Mouse (Mus musculus): ENCODE results near the gene Atp2b2. TPM values are rescaled to one million over a fixed set of nuclear protein-coding genes. Genes with fewer than 3 reads are reported as not detected.

The Atp2b2 gene
- polyA plus RNA-seq, 1 experiment = 0.07 TPM

DNA sequence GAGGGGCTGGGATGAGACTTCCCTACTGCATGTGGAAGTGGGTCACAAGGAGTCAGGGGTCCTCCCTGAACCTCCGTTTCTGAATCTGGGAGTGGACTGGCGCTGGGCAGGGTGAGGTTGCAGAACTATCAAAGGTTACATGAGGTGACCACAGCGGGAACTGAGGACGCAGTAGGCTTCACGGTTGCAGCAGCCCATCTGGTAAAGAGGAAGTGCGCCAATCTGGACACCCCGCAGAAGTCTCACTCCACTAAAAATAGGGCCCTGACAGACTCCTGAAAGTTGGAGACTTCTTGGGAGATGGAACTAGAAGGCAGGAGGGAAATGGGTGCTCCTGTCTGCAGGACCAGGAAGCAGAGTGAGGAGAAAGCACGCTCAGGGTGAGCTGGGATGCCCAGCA is 2.5 kb upstream of the Atp2b2 start:
- WGBS = 31% methylated on average over 8 of the region's 8 CpGs
- TF ChIP-seq CTCF (IDR thresholded peaks at IDR 0.05; ENCODE audit: extremely low read depth, insufficient read depth, insufficient read length, insufficient replicate concordance) = no peak
- Histone ChIP-seq H3K27me3 (ENCODE audit: control insufficient read depth, insufficient read depth, low read length) (peaks cover 6% of the 10 kb centered on the region), H3K36me3 (ENCODE audit: control insufficient read depth, insufficient read depth, low read length) (no peaks in the 10 kb centered on the region), H3K27ac (ENCODE audit: insufficient read depth, low read length) (no peak overlapping the region), H3K4me3 (ENCODE audit: extremely low read depth, insufficient read depth, insufficient read length) (no peak overlapping the region), H3K4me1 (ENCODE audit: control insufficient read depth, insufficient read depth, insufficient read length) (no peaks in the 10 kb centered on the region)
- DNase-seq (ENCODE audit: low read depth in 1 of 2, low spot score in 2 of 2) = no peak

DNA sequence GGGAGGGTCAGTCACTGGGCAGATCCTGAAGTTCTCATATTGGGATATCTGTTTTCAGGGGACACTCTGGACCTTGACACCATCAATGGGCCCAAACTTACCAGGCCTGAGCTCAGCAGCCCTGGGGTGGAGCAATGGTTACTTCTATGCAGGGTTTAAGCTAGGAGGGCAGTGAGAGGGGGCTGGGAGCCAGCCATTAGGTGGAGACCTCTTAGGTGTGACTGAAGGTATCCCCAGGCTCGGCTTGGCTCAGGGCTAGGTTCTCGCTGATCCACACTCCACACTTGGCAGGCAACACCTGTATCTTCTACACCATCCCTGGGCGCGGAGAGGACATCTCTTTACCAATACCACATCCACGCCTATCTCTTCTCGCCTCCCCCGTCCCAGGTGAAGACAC is 423 bp upstream of the Atp2b2 start:
- Histone ChIP-seq H3K4me1 (ENCODE audit: control insufficient read depth, insufficient read depth, insufficient read length) (no peaks in the 10 kb centered on the region), H3K36me3 (ENCODE audit: control insufficient read depth, insufficient read depth, low read length) (no peaks in the 10 kb centered on the region), H3K27ac (ENCODE audit: insufficient read depth, low read length) (no peak overlapping the region), H3K4me3 (ENCODE audit: extremely low read depth, insufficient read depth, insufficient read length) (no peak overlapping the region), H3K27me3 (ENCODE audit: control insufficient read depth, insufficient read depth, low read length) (peaks cover 6% of the 10 kb centered on the region)
- 81% methylated on average over 7 of the region's 7 CpGs for WGBS
- DNase-seq (ENCODE audit: low read depth in 1 of 2, low spot score in 2 of 2) = no peak
- TF ChIP-seq POLR2A (IDR thresholded peaks at IDR 0.05; ENCODE audit: low read depth, low read length) = no peak

- Histone ChIP-seq H3K4me1 (ENCODE audit: control insufficient read depth, insufficient read depth, insufficient read length) (no peaks in the 10 kb centered on the region), H3K27me3 (ENCODE audit: control insufficient read depth, insufficient read depth, low read length) (peaks cover 6% of the 10 kb centered on the region), H3K4me3 (ENCODE audit: extremely low read depth, insufficient read depth, insufficient read length) (no peak overlapping the region), H3K27ac (ENCODE audit: insufficient read depth, low read length) (no peak overlapping the region), H3K36me3 (ENCODE audit: control insufficient read depth, insufficient read depth, low read length) (no peaks in the 10 kb centered on the region)
- TF ChIP-seq CTCF (IDR thresholded peaks at IDR 0.05; ENCODE audit: extremely low read depth, insufficient read depth, insufficient read length, insufficient replicate concordance) (no peak), POLR2A (IDR thresholded peaks at IDR 0.05; ENCODE audit: low read depth, low read length) (no peak)
- WGBS = 23% methylated on average over 24 of the region's 52 CpGs
- no peak for DNase-seq (ENCODE audit: low read depth in 1 of 2, low spot score in 2 of 2)
Measured at GRCm38 (mm10) chr6:114041911-114042284, 515 bp downstream of the Atp2b2 start.

DNA sequence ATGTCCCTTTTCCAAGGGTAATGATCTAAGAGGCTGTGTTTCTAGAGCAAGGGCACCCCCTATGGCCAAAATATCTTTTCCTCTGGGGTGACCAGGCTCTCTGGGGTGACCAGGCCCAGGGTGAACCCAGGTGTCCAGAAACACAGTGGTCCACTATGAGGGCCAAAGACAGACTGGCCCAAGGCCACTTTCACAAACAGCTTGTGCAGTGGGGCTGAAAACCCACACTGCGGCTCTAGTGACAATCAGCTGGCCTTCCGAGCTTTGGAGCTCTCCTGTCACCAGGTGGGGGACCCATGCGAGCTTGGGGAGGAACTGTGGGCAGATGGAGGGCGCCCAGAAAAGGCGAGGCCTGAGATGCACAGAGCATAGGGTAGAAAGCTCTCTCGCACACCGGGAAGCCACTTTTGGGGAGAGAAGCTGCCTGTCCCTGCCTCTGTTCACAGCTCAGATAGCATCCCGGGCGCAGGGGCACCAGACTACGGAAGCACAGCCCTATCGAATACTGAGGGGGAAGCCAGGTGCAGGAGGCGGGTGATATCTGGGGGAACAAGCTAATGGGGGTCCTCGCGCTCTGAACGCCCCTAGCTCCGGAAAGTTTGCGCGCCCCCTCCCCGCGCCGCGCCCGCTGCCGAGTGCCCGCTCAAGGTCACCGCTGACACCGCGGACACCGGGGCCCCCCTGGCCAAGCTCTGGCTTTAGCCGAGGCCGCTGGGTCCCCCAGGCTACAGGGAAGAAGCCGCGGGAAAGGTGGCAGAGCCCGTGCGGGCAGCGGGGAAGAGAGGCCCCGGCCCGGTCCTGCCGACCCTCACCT is 1.1 kb downstream of the Atp2b2 start:
- Histone ChIP-seq H3K27ac (ENCODE audit: insufficient read depth, low read length) (no peak overlapping the region), H3K4me1 (ENCODE audit: control insufficient read depth, insufficient read depth, insufficient read length) (no peaks in the 10 kb centered on the region), H3K36me3 (ENCODE audit: control insufficient read depth, insufficient read depth, low read length) (no peaks in the 10 kb centered on the region), H3K27me3 (ENCODE audit: control insufficient read depth, insufficient read depth, low read length) (peaks cover 6% of the 10 kb centered on the region), H3K4me3 (ENCODE audit: extremely low read depth, insufficient read depth, insufficient read length) (no peak overlapping the region)
- TF ChIP-seq POLR2A (IDR thresholded peaks at IDR 0.05; ENCODE audit: low read depth, low read length) (no peak), CTCF (IDR thresholded peaks at IDR 0.05; ENCODE audit: extremely low read depth, insufficient read depth, insufficient read length, insufficient replicate concordance) (no peak)
- WGBS = 6% methylated on average over 39 of the region's 39 CpGs
- no peak for DNase-seq (ENCODE audit: low read depth in 1 of 2, low spot score in 2 of 2)

- Histone ChIP-seq H3K4me1 (ENCODE audit: control insufficient read depth, insufficient read depth, insufficient read length) (no peaks in the 10 kb centered on the region), H3K4me3 (ENCODE audit: extremely low read depth, insufficient read depth, insufficient read length) (no peak overlapping the region), H3K36me3 (ENCODE audit: control insufficient read depth, insufficient read depth, low read length) (no peaks in the 10 kb centered on the region), H3K27ac (ENCODE audit: insufficient read depth, low read length) (no peak overlapping the region), H3K27me3 (ENCODE audit: control insufficient read depth, insufficient read depth, low read length) (no peaks in the 10 kb centered on the region)
- 61% methylated on average over 3 of the region's 3 CpGs for WGBS
- no peak for TF ChIP-seq CTCF (IDR thresholded peaks at IDR 0.05; ENCODE audit: extremely low read depth, insufficient read depth, insufficient read length, insufficient replicate concordance)
- TF ChIP-seq POLR2A (IDR thresholded peaks at IDR 0.05; ENCODE audit: low read depth, low read length) = no peak
- no peak for DNase-seq (ENCODE audit: low read depth in 1 of 2, low spot score in 2 of 2)
Measured at GRCm38 (mm10) chr6:114035704-114036103, 6.7 kb downstream of the Atp2b2 start.

- TF ChIP-seq POLR2A (IDR thresholded peaks at IDR 0.05; ENCODE audit: low read depth, low read length) (no peak), CTCF (IDR thresholded peaks at IDR 0.05; ENCODE audit: extremely low read depth, insufficient read depth, insufficient read length, insufficient replicate concordance) (no peak)
- Histone ChIP-seq H3K27ac (ENCODE audit: insufficient read depth, low read length) (no peak overlapping the region), H3K4me1 (ENCODE audit: control insufficient read depth, insufficient read depth, insufficient read length) (no peaks in the 10 kb centered on the region), H3K27me3 (ENCODE audit: control insufficient read depth, insufficient read depth, low read length) (no peaks in the 10 kb centered on the region), H3K4me3 (ENCODE audit: extremely low read depth, insufficient read depth, insufficient read length) (no peak overlapping the region), H3K36me3 (ENCODE audit: control insufficient read depth, insufficient read depth, low read length) (no peaks in the 10 kb centered on the region)
- WGBS = 71% methylated on average over 8 of the region's 8 CpGs
- DNase-seq (ENCODE audit: low read depth in 1 of 2, low spot score in 2 of 2) = no peak
Measured at GRCm38 (mm10) chr6:114032822-114033221, 9.6 kb downstream of the Atp2b2 start.

DNA sequence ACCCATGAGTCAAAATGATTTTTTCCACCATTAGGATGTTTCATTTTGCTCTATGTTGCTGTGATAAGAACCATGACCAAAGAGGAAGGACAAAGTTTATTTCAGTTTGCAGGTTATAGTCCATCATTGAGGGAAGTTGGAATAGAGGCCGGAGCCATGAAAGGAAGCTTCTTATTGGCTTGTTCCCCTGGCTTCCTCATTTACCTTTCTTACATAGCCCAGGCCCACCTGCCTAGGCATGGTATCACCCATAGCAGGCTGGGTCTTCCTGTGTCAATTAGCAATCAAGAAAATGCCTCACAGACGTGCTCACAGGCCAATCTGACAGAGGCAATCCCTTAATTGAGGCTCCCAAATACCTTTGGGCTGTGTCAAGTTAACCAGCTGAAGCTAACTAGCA is 18.6 kb downstream of the Atp2b2 start:
- WGBS = 60% methylated on average over 2 of the region's 2 CpGs
- H3K36me3 ChIP-seq (ENCODE audit: control insufficient read depth, insufficient read depth, low read length) = no peaks in the 10 kb centered on the region
- H3K4me3 ChIP-seq (ENCODE audit: extremely low read depth, insufficient read depth, insufficient read length) = no peak overlapping the region
- TF ChIP-seq CTCF (IDR thresholded peaks at IDR 0.05; ENCODE audit: extremely low read depth, insufficient read depth, insufficient read length, insufficient replicate concordance) (no peak), POLR2A (IDR thresholded peaks at IDR 0.05; ENCODE audit: low read depth, low read length) (no peak)
- no peak overlapping the region for H3K27ac ChIP-seq (ENCODE audit: insufficient read depth, low read length)
- H3K27me3 ChIP-seq (ENCODE audit: control insufficient read depth, insufficient read depth, low read length) = no peaks in the 10 kb centered on the region
- no peak for DNase-seq (ENCODE audit: low read depth in 1 of 2, low spot score in 2 of 2)
- H3K4me1 ChIP-seq (ENCODE audit: control insufficient read depth, insufficient read depth, insufficient read length) = no peaks in the 10 kb centered on the region
